Mouse (Mus musculus): ENCODE results near the gene Mff.

Gene Mff

DNA sequence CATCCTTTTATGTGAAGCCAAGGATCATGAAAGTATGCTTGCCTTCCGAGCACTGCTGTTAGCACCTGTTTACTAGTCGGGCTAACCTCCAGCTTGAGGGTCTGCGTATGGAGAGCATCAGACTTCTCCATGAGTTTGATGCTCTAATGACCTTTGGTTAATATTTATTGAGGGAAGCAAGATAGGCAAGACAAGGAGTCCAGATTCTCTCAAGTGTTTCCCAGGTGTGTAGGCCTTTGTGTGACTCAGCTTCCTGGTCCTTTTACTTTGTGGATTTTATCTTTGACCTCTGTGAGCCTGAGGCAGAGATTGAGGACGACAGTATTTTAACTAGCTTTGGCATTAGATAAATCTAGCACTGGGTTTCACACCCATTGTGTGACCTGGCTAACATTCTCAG, 42.0 kb downstream of the Mff start:
- in situ Hi-C loops (cut with MboI; ENCODE audit: unreplicated experiment in 2 of 2) = no loop called here

DNA sequence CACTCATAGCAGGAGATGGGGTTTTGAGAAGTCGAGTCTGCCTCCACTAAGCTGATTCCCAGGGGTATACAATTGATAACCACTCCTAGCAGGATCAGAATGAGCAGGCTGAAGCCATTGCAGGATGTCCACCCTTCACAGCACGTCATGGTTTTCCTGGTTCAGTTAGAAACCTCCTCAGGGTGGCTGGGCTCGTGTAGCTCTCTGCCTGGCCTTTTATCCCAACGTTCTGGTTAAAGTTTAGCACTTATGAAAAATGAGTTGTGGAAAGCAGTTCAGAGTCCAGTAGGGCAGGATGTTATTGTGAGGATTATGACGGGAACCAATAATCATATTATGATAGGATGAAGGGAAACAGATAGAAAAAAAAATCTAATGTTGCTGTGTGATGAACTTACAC, 43.6 kb downstream of the Mff start, which contains the start of gene Tm4sf20:
TSS of gene Tm4sf20 (minus strand) at position 193 of the 400 bp plus-strand sequence.
- in situ Hi-C loops (cut with MboI; ENCODE audit: unreplicated experiment in 2 of 2) = no loop called here

- in situ Hi-C loops (cut with MboI; ENCODE audit: unreplicated experiment in 2 of 2) = no loop called here
These were observed 46.4 kb downstream of the Mff start, which contains the start of gene Gm47791 for GRCm38 (mm10) chr1:82771022-82771586. Gene Gm47791 (minus strand): TSS chr1:82771243.

DNA sequence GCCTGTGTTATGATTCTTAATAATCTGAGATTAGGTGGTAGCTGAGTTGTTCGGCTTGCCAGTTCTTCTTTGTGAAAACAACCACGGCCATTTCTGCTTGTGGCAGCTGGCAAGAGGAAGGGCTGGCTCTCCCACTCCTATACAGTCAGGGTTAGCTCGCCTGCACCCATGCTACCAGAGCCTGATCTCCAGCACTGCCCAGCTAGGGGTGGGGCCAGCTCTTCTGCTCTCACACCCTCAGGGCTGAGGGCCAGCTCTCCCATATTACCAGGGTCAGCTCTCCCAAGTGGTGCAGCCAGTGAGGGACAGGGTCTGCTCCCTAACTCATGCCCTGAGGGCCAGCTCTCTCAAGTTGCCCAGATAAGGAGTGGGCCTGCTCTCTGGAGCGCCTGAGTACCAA, 47.7 kb downstream of the Mff start:
- in situ Hi-C loops (cut with MboI; ENCODE audit: unreplicated experiment in 2 of 2) = no loop called here

- in situ Hi-C loops (cut with MboI; ENCODE audit: unreplicated experiment in 2 of 2) = no loop called here
These were observed 48.5 kb downstream of the Mff start for GRCm38 (mm10) chr1:82773208-82773607.

DNA sequence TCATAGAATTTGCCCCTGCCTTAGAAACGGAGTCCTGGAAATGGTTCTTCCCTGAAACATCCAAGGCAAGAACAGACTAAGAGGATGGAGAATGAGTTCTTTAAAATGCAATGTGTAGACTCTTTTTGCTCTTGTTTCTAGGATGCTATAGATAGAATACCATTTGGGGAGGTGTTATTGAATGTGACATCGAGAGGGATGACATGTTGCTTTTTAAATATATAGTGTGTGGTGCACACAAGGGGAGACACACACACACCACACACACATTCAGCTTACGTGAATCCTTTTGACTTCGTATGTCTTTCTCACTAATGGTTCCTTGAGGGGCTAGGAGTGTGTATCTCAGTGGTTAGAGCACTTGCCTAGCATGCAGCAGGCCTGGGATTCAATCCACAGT, 50.6 kb downstream of the Mff start:
- in situ Hi-C loops (cut with MboI; ENCODE audit: unreplicated experiment in 2 of 2) = loop anchor here (25.0 kb wide), 4 partner anchors 213 to 1687 kb away; no protein-coding TSS in a partner anchor

GRCm38 (mm10) chr1:82779388-82779966, 54.8 kb downstream of the Mff start:
- in situ Hi-C loops (cut with MboI; ENCODE audit: unreplicated experiment in 2 of 2) = loop anchor here (25.0 kb wide), 4 partner anchors 217 to 1683 kb away; no protein-coding TSS in a partner anchor

DNA sequence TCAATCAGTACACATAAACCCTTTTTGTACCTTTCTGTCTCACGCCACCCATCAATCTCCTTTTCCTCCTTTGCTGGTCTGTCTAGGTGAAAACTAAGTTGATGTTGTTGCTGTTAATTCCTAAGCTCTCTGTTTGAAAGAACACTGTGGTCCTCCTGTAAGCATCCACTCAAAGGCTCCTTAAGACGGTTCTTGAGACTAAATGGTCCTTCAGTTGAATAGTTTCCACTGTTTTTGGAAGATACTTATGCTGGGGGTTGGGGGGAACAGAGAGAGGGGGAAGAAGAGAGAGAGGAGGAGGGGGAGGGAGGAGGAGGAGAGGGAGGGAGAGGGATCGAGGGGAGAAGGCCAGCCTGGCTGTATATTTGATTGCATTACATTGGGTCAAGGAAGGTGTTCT, 58.9 kb downstream of the Mff start:
- in situ Hi-C loops (cut with MboI; ENCODE audit: unreplicated experiment in 2 of 2) = loop anchor here (10.0 to 25.0 kb wide), 6 partner anchors 221 to 1679 kb away; no protein-coding TSS in a partner anchor

DNA sequence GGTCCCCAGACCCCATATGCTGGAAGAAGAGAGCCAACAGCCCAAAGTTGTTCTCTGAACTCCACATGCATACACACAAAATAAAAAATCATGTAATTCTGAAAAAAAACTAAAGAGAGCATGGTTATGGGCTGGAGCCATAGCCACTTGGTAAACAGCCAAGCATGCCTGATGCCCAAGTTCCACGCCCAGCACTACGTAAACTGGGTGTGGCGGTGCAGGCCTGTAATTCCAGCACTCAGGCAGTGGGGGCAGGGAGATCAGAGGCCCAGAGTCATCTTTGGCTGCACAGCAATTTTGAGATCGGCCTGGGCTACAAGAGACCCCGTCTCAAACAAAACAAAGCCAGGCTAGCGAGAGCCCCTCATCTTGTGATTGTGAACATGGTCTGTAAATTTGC, 60.9 kb downstream of the Mff start:
- in situ Hi-C loops (cut with MboI; ENCODE audit: unreplicated experiment in 2 of 2) = loop anchor here (10.0 to 25.0 kb wide), 6 partner anchors 223 to 1677 kb away; no protein-coding TSS in a partner anchor

DNA sequence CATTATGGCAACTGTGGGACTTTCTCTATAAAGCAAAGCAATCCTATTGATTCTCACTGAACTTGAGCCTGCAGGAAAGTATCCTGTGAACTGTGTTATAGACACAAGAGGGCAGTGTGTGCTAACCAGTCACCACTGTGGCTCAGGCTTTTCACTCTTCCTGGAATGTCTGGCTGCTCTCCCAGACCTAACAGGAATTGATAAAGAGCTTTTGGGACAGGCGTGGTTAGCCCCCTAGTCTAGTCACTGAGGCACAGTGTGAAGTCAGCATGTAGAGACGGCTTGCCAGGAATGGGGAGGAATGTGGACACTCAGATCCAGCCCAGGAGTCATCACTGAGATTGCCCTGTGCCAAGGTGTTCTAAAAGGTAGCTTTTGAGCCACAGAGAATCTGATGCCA, 62.7 kb downstream of the Mff start:
- in situ Hi-C loops (cut with MboI; ENCODE audit: unreplicated experiment in 2 of 2) = loop anchor here (10.0 to 25.0 kb wide), 6 partner anchors 225 to 1675 kb away; no protein-coding TSS in a partner anchor

DNA sequence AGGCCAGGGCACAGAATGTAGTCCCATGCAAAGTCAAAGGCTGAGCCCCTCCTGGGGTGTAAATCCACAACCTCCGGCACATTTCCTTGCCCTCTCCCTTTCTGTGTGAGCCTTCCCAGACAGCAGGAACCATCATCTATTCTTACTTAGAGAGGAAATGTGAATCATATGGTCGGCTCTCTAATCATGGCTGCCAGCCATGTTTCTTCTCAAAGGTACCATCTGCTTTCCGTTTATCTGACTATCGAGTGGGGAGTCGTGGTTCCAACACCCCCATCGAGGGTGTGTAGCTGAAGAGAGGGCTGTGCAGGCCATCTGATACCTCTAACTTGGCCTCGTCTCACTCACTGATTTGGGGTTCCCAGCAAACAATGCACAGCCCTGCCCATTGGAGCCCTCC, 63.4 kb downstream of the Mff start:
- in situ Hi-C loops (cut with MboI; ENCODE audit: unreplicated experiment in 2 of 2) = loop anchor here (10.0 to 25.0 kb wide), 6 partner anchors 226 to 1674 kb away; no protein-coding TSS in a partner anchor

DNA sequence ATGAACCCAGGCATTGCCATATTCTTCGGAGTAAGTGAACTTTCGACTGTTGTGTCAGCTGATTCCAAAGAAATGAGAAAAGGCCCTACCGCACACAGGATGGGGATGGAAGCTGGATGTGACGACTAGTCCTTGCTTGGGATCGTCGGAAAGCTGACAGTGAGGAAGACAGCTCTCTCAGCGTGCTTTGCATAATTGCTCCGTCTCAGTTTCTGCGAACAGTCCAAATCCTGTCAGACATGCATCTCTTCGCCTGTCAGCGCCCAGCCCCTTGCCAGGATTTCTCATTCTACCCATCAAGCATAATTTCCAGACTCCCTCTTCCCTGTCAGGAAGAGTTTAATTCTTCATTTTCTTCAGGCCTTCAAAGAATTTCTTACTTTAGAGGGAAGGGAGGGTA, 66.4 kb downstream of the Mff start:
- in situ Hi-C loops (cut with MboI; ENCODE audit: unreplicated experiment in 2 of 2) = loop anchor here (25.0 kb wide), 4 partner anchors 229 to 1671 kb away; no protein-coding TSS in a partner anchor

GRCm38 (mm10) chr1:82792238-82792637, 67.5 kb downstream of the Mff start:
- in situ Hi-C loops (cut with MboI; ENCODE audit: unreplicated experiment in 2 of 2) = loop anchor here (25.0 kb wide), 4 partner anchors 230 to 1670 kb away; no protein-coding TSS in a partner anchor

- in situ Hi-C loops (cut with MboI; ENCODE audit: unreplicated experiment in 2 of 2) = loop anchor here (25.0 kb wide), 4 partner anchors 231 to 1669 kb away; no protein-coding TSS in a partner anchor
These were observed 68.4 kb downstream of the Mff start for GRCm38 (mm10) chr1:82793110-82793509.

- in situ Hi-C loops (cut with MboI; ENCODE audit: unreplicated experiment in 2 of 2) = loop anchor here (25.0 kb wide), 4 partner anchors 232 to 1668 kb away; no protein-coding TSS in a partner anchor
These were observed 69.3 kb downstream of the Mff start for GRCm38 (mm10) chr1:82793986-82794385.

DNA sequence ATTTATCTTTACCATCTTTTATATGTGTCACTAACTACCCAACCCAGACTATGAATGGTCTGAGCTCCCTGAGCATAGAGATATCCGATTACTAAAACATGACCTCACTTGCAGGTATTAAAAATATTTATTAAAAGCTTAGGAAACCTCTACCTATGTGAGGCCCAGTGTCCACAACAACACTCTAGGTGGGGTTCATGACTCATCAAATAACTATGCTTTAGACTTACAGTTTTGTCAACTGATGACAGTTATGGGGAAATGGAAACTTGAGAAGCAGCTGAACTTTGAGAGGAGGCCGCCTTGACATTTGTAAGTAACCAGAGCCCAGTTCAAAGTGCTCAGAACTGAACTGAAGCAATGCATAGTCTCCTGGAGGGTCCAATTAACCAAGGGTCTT, 70.5 kb downstream of the Mff start:
- in situ Hi-C loops (cut with MboI; ENCODE audit: unreplicated experiment in 2 of 2) = loop anchor here (25.0 kb wide), 4 partner anchors 233 to 1667 kb away; no protein-coding TSS in a partner anchor

DNA sequence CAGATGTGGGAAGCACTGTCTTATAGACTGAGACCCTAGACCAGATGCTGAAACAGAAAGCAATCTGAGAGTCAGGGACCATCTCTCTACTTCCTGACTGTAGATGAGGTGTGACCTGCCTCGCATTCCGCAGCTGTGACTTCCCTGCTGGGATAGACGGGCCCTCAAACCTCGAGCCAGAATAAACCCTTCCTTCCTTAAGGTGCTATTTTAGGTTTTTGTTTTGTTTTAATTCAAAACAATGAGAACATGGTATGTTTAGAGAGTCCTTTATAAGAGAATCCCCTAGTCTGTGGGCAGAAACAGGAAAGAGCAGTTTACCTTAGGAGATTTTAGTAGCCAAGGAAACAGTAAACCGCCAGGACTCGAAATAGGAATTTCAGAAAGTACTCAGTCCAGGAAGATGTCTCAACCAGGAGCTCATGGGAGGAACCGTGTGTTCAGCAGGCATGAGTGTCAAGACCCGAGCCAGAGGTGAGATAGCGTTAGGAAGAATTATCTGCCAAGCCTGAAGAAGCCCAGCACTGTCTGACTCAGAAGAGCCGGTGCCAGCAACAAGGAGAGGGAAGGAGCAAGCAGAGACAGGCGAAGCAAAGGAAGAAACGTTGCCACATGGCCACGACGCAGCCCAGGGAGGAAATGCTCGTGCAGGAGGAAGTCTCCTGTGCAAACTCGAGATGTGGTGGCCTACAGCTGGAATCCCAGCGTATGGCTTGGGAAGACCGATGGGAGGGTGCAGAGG, 71.2 kb downstream of the Mff start:
- in situ Hi-C loops (cut with MboI; ENCODE audit: unreplicated experiment in 2 of 2) = loop anchor here (25.0 kb wide), 4 partner anchors 234 to 1666 kb away; no protein-coding TSS in a partner anchor

- in situ Hi-C loops (cut with MboI; ENCODE audit: unreplicated experiment in 2 of 2) = loop anchor here (25.0 kb wide), 4 partner anchors 235 to 1665 kb away; no protein-coding TSS in a partner anchor
These were observed 72.4 kb downstream of the Mff start for GRCm38 (mm10) chr1:82797088-82797487.

DNA sequence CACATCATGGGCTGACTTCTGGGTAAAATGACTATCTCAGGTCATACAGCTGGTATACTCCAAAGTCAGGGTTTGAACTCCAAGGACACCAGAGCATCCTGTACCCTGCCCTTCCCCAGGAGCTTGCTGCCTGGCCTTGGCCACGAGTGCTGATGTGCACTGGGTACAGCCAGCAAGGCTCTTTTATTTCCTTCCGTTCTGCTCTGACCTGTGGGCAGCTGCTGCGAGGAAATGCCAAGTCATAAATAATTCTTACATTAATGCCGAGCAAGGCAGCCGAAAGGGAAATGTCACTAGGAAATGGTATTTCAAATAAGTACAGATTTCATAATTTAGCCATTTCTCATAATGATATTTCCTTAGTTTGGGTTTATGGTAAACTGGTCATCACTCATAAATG, 73.6 kb downstream of the Mff start:
- in situ Hi-C loops (cut with MboI; ENCODE audit: unreplicated experiment in 2 of 2) = loop anchor here (25.0 kb wide), 4 partner anchors 236 to 1664 kb away; no protein-coding TSS in a partner anchor

DNA sequence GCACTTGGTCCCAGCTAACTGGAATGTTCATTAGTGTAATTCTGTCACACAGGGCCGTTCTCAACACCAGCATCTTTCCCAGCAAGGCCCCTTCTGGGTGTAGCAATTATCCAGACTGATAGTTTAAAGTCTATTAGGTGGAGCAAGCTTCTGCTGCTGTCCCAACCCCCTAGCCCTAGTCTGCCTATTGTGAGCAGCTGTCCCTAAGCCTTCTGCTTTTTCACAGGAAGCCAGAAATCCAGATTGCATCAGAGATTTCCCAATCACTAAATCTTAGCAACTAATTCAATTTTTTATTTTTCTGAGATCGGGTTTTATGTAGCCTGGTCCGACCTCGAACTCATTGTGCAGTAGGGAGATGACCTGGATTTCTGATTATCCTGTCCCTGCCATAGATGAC, 74.2 kb downstream of the Mff start:
- in situ Hi-C loops (cut with MboI; ENCODE audit: unreplicated experiment in 2 of 2) = loop anchor here (25.0 kb wide), 4 partner anchors 237 to 1663 kb away; no protein-coding TSS in a partner anchor
